Mouse (Mus musculus) adipocyte (in vitro differentiated cells): ENCODE results near the gene Ccdc186.
A peak's percentile ranks its signal among the peaks of the same experiment; 100 is the strongest.

ENCODE experiments used
- DNase-seq: peaks from one replicate; pipeline ENCODE4 v3.0.0-alpha.2; 2016; ENCODE audit warnings: low spot score

Gene Ccdc186

DNA sequence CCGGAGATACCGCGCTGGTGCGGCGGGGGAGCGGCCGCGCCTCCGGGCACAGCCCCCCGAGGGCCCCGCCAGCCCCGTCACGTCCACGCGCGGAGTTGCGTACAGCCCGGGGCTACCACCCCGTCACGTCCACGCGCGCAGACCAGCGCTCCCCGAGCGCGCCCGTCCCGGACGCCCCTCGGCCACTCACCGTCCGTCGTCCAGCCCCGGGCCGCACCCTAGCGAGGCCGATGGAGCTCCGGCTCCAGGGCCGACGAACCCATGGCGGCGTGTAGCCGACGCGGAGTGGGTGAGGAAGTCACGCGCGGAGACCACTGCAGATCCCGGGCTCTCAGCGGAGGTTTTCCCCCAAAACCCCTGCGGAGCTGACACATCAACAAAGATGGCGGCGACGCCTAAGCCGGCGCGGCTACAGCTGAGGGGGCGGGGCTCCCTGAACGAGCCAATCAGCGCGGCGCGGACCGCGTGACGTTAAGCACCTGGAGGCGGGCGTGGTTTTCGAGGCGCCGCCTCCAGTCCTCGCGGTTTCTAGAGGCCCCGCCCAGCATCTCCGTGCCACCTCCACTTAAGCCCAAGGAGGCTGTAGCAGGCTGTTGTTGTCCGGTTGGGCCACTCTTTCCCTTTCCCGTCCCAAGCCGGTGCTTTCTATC is at the start of gene Ccdc186:
Ccdc186 (minus strand) TSS at position 393 of the 650 bp plus-strand sequence.
- peak; percentile 95 for DNase-seq

DNA sequence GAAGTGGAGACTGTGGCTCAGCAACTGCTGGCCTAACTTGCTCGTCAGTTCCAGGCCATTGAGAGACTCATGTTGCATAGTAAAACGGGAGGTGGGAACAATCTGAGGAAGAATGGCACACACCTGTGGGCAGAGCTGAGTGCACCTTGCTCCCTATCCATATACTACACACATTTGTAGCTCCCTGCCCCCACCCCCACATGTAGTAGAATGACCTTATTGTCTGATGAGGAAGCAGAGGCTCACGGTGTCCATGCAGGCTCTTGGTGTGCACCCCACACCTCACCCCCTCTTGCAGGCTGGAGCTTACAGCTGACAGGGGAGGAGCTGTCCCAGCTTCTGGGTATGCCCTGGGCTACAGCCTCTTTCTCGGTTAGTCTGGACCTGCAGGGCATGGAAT is 45.7 kb upstream of the Ccdc186 start:
- no peak for DNase-seq

- DNase-seq: no peak
These were observed 34.5 kb upstream of the Ccdc186 start for GRCm38 (mm10) chr19:56856455-56856854.

DNA sequence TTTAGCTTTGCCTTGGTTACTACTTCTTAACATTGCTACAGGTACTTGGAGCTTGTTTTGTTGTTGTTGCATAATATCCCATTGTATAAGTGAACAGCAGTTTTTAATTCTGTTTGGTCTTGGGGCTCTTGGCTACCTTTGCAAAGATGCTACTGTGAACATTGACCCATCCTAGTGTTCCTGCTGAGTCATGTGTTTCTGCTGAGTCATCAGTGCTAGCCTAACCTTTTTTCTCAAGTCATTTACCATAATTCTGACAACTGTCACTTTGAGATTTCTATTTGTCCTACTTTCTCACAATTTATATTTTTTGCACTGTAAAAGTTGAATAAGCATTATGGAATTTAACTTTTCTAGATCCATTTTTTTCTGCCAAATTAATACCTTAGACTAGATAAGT is 30.6 kb upstream of the Ccdc186 start:
- DNase-seq: no peak

- DNase-seq: no peak
These were observed 21.0 kb upstream of the Ccdc186 start for GRCm38 (mm10) chr19:56842974-56843373.

- DNase-seq: no peak
These were observed 17.1 kb upstream of the Ccdc186 start for GRCm38 (mm10) chr19:56838942-56839706.

GRCm38 (mm10) chr19:56835340-56835739 is 13.3 kb upstream of the Ccdc186 start:
- no peak for DNase-seq

DNA sequence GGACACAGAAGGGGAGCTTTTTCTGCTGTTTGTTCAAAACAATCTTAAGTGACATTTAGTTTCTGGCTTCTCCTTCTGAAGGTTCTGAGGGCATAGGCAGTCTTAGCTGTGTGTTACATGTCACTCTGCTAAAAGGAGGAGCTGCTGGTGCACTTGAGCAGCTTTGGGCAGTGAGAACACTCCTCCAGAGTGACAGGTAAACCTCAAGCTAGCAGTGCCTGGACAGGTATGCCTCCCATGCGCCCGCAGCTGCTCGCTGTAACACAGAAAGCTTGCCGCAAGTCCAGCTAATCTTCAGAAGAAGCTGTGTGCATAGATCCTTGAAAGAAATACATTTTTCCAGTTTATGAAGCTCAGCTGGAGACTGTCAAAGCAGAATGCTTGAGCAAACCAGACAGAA is 8.2 kb upstream of the Ccdc186 start:
- no peak for DNase-seq

DNA sequence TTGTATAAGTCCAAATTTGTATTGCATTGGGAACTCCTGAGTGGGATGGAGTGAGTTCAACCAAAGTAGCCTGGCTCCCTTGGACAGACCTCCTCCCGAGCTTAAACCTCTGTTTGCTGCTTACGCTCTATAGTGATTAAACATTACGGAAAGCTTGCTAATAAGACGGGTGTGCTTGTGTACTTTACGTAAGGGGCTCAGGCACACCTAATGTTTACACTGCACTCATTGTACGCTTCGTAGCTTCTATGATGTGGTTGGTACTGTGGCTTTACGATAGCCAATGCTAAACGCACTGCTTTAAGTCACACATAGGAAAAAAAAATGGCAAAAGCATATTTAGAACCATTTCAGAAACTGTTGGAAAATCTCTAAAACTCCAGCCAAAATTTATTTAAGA is 7.3 kb upstream of the Ccdc186 start:
- DNase-seq: no peak

DNA sequence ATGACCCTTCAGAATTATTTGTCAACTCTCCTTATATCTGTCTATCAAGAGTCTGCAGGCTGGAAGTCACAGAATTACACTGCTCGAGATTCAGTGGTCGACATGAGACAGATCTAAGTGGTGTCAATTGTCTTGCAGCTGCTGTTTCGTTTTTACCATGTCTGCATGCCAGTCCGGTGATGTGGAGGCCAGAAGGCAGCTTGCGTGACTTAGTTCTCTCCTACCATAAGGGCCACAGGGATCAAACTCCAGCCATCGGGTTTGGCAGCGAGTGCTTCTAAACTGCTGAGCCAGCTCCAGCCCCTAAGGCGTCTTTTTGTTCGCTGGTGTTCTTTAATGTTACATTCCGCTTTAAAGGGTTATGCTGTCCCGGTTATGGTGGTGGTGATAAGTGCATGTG is 6.3 kb upstream of the Ccdc186 start:
- no peak for DNase-seq

GRCm38 (mm10) chr19:56826047-56826631 is 4.1 kb upstream of the Ccdc186 start, which contains the start of gene Tdrd1:
Gene Tdrd1 (plus strand): TSS chr19:56826209.
- no peak for DNase-seq

GRCm38 (mm10) chr19:56822448-56822836 is 452 bp upstream of the Ccdc186 start:
- no peak for DNase-seq

DNA sequence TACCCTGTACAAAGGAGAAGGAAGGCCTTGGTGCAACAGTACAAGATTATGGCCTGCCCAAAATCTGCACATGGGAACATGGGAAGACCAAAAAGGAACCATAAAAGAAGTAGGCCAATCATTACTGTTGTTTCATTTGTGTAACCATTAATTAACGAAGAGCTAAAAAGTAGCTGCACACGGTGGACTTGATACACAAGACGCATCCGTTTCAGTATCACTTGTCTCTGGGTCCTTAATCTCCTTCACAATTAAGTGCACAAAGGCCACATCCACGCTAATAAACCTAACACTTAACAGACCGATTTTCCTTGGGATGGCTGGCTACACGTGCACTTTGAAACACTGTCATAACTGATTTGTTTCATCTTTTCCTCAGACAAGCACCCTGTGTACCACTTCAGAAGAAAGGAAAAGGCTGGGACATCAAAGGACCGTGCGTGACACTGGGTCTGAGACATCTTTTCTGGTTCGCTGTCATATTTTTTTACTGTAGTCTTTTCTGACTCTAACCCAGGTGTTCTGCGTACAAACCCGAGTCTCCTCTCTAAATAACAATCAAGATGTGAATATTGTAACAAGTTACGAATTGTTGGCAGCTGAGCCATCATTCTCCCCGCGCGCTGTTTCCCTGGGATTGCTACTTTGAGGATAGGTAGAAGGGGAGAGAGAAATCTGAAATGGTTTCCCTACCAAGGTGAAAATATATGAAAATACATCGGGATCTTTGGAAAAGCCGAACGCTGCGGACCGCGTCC is 771 bp downstream of the Ccdc186 start:
- peak; percentile 24 for DNase-seq

- DNase-seq: peak; percentile 40
These were observed 4.0 kb downstream of the Ccdc186 start for GRCm38 (mm10) chr19:56817851-56818526.

- peak; percentile 16 for DNase-seq
These were observed 8.6 kb downstream of the Ccdc186 start for GRCm38 (mm10) chr19:56813360-56813759.

DNA sequence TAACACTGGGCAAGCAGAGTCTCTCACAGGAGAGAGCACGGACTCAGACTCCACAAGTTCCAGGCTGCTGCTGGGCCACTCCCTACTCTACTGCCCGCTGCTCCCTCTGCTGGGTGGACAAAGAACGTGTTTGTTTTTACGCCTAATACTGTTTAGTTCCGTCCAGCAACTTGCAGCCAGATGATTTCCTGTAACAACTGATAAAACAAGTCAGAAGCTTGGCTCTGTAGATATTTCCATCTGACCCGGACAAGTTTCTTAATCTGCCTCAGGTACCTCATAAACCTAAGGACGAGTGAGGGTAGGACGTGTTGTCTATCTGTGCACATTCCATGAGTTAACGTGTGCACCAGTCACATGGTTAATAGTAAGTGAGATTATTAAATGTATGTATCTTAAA is 10.4 kb downstream of the Ccdc186 start:
- DNase-seq: peak; percentile 54

DNA sequence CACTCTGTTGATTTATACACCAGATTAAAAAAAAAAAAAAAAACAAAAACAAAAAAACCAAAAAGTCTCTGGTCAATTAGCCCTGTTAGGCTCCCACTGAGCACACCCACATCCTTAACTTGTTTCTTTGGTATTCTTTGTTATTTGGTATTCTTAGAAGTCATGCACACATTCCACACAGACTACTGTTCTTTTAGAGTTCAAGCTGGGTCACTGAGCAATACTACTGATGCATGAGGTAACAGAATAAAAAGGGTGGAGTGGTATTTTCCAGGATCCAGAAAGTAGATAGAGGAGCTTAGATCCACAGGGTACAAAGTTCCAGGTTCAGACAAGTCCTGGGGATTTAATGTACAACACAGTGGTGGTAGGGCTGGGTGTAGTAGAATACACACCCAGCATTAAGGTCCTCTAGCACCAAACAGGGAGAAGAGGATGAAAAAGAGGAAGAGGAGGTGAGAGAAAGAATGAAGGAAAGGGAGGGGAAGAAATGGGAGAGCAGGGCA is 11.3 kb downstream of the Ccdc186 start:
- DNase-seq: no peak

DNA sequence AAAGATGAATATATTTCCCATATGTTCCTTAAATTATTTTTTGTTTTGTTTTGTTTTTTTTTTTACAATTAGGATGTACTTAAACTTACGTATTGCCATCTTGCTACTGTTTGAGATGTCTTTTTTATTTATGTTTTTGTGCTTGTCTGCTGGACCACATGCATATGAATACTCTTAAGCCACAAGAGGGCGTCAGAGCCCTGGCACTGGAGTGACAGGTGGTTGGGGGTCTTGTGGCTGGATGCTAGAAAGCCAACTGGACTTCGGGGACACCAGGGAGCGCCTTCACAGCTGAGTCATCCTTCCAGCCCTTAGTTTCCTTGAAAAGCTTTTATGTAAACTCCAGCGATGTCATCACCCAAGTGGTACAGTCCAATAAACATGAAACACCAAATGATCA is 13.2 kb downstream of the Ccdc186 start:
- no peak for DNase-seq

GRCm38 (mm10) chr19:56807122-56807521 is 14.9 kb downstream of the Ccdc186 start:
- DNase-seq: no peak

DNA sequence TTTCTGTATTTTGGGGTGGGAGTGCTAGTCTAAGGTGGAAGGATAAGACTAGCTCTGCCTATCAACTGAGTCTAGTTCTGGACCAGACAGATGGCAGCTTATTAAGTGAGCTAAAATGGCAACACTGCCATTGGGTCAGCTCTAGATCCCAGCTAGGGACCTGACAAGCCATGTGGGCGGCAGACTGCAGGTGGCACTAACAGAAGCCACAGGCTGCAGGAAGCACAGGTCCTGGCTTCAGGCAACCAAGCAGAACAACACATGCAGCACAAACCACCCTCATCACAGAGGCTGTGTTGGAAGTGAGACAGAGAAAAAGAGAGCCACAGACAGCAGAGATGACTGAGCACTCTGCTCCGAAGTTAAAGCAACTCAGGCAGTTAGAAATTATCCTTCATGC is 16.6 kb downstream of the Ccdc186 start:
- DNase-seq: no peak

DNA sequence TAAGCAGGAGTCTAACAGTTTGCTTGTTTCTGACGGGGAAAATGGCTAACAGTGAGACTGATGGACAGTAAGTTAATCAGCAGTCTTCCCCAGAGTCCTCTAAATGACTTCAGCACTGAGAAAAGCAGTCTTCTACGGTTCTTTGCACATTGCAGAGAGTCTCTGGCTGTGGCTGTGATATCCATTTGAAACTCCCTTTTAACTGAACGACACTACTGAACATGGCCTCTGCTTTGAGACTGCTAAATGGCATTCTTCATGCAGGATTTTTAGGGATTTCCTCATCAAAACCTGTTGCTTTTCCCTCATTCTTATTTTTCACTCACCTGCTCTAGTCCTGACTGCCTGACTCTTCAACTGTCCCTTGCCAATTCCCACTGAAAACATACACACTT is 19.6 kb downstream of the Ccdc186 start:
- no peak for DNase-seq
